Mouse (Mus musculus) embryo, embryonic 11 days (tissue): Measurements from ENCODE around the gene Rpusd3.

Source experiments
- DNase-seq: peaks from one replicate; pipeline ENCODE4 v3.0.0-alpha.2; 2015

Rpusd3 gene

DNA sequence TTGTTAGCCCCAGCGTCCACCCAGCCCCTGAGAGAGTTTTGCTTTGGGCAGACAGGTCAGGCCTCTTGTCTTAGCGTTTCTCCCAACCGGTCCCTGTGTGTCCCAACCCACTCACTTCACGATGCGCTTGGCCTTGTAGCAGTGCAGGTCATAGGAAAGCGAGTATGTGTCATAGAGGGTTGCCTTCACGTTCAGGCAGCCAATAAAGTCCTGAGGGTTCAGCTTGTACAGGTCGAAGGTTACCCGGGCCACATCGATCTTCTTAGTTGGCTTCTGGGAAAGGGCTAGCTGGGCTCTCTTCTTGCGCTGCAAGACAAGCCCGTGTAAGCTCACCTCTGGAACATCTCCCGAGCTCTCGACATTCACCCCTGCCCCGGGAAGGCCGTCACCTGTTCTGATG is 8.9 kb upstream of the Rpusd3 start:
- DNase-seq = no peak

DNA sequence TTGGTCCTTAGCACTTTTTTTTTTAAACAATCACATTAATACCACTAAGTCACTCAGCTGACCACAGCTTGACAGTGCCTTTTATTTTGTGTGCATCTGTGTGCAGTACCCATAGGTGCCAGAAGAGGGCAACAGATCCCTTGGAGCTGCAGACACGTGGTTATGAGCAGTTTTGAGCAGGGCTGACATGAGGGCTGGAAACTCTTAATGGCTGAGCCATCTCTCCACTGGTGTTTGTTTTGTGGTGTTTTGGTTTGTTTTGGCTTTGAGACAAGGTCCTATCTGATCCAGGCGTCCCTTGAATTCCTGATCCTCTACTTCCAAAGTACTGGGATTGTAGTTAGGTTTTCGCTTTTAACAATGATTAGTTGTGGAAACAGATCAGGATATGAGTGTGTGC is 8.3 kb upstream of the Rpusd3 start:
- peak; percentile 49 for DNase-seq

DNA sequence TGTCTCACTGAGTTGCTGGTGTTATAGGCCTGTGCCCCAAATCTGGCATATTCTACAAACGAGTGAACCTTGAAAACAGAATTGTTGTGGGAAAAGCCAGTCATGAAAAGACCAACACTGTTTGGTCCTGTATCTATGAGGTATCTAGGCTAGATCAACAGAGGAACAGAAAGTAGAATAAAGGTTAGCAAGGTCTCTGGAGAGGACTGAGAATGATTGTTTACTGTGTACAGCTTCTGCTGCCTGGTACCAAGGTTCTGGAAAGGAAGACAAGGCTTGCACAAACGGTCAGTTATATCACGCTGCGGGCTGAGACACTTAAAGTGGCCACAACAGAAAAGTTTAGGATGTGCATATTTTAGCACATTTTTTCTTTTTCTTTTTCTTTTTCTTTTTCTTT is 7.6 kb upstream of the Rpusd3 start:
- DNase-seq = no peak

DNA sequence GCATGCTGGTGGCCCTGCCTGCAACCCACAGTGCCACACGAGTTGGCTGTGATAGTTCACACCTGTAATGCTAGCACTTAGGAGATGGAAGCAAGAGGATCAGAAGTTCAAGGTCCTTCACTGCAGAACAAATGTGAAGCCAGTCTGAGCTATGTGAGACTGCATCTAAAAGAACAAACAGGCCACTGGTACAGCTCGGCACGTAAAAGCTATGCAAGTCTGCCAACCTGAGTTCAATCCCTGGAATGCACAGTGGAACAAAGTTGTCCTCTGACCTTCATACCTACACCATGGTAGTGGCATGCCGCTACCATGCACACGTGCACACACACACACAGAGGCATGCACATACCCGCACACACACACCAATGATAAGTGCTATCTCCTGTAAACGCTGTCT is 5.0 kb upstream of the Rpusd3 start:
- DNase-seq = no peak

DNA sequence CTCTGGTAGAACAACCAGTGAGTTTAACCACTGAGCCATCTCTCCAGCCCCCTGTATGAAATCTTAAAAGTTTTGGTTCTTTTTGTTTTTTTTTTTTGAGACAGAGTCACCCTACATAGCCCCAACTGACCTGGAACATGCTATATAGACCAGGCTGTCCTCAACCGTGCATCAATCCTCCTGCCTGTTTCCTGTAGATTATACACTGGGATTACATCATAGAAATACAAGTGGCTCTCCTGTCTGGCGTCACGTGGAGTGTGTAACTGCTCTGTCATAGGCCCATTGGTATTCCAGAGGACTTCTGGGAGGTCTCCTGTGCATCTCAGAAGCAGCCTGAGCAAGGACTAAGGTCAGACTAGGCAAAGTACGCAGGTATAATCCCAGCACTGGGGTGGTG is 3.9 kb upstream of the Rpusd3 start:
- no peak for DNase-seq

DNA sequence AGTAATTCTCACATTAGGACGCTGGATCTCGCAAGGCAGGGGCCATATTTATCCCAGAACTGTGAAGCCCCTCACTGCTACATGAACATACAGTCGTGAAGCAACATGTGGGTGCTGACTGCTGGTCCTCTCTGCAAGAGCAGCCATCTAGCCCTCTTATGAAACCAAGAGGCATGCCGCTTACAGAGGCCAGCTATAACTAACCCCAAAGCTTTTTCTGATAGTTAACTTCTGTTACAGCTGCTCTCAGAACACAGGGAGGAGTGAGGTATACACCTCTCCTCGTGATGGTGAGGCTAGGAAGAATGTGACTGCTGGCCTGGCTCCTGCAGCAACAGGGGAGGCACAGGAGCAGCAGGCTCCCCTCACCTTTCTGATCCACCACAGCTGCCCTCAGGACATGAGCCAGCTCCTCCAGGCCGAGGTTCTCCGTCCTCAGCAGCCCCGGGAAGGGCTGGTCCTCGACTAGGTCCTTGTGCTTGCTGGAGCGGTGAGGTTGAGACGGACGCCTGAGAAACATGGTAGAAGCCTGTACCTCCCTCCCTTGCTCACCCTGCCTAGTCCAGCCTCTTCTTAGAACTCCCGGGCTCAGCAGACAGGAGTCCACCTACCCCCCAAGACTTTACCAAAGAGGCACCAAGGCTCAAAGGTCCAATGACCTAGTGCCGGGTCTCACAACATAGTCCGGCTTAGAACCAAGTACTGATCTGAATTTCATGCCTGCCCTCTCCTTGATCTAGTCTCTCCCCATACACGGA is 520 bp downstream of the Rpusd3 start:
- peak; percentile 17 for DNase-seq

DNA sequence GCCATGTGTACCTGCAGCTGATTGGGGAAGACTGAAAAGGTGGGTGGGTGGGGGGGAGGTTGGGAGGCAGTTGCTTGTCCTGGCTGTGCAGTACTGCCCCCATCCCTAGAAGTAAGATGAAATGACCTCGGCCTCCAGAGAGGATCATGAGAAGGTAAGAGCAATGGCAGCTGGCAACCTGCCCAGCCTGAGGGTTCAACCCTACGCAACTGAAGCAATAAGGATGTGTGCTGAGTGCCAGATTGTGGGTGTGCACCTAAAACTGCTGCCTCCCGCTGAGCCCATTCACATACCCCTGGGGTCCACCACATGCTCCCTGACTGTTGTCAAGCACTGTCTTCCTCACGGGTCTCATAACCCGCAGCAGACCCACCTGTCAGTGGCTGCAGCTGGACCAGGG is 2.7 kb downstream of the Rpusd3 start:
- no peak for DNase-seq

DNA sequence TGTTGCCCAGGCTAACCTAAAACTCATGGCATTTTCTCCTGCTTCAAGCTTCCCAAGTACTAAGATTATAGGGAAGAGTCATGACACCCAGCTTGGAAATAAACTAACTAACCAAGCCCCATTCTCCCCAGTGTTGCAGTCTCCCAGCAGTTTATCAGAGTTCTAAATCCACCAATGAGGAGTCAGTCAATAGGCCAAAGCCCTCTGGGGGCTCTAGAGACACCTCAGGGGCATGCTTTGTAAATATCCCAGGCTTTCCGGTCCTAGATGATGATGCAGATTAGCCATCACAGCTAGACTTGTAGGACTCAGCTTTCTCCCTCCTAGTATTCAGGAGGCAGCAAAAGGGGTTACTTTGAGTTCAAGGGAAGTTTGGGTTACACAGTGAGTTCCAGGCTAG is 9.1 kb downstream of the Rpusd3 start:
- no peak for DNase-seq

DNA sequence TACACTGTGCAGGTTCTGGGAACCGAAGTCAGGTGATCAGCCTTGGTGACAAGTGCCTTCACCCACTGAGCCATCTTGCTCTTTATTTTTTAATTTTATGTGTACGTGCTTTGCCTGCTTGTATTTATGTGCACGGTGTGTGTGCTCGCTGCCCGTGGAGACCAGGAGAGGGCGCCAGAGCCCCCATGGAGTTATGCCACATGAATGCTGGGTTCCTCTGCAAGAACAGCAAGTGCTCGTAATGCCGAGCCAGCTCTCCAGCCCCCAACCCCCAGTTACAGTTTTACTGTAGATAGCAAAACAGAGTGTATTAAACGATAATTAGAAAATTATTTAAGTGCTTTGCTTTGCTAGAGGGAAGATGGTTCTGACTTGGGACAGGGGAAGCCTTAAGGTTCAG is 12.5 kb downstream of the Rpusd3 start:
- peak; percentile 14 for DNase-seq

DNA sequence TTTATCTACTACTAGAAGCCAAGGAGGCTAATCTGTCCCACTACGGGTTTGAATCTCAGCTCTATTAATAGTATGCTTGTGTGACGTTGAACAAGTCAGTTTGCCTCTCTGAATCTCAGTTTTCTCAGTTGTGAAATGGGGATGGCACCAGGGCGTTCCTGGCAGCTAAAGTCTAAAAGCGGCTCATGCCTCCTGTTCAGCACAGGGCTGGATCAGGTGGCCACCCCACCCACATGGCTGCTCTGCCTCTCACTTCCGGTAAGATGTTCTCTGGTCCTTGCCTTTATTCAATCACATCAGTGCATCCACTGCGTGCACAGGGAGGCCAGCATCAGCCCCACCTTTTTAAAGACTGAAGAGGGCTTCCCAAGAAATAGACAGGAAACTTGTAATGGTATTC is 13.7 kb downstream of the Rpusd3 start:
- DNase-seq = no peak

DNA sequence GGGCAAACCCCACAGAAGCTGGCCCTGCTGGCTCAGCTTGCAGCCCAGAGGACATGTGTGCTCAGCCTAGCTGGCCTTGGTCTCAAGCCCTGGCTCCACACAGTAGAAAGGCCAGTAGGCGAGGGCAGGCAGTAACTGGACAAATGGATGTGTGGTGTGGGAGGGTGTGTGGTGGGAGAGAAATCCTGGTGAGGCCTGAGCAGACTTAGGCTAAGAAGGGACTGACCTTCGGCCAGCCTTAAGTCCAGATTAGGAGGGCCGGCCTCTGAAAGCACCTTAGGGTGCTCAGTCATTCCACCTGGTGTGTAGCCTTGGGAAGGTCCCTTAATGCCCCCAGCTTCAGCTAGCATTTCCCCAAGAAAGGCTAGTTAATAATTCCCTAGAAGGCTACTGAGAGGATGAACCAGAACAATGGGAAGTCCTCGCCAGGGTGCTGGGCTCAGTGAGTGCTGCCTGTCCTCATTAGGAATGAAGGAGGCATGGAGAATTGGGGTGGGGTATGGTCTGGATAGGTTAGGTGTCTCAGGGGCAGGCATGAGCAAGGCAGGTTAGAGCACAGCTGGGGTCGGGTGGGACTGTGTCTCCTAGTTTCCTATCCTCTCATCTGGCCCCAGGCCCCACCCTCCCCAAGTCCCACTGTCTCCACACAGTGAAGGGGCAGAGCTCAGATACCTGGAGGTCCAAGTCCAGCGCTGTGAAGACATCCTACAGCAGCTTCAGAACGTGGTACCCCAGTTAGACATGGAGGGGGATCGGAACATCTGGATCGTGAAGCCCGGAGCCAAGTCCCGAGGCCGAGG is 14.3 kb downstream of the Rpusd3 start:
- no peak for DNase-seq

DNA sequence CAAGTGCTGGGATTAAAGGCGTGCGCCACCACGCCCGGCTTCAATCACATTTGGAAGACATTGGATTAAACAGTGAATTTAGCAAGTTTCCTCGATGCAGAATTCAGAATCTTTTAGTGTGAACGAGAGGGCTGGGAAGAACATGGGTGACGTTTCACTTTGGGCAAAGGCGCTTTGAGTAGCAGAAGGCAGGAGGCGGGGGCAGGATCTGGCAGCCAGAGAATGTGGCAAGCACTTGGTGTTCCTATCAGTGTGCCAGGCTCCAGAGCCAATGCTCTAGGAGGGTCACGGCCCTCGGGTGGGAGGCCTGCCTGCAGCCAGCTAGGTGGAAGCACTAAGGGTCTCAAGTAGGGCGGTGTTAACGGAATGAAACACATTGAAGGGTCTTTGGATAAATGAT is 17.0 kb downstream of the Rpusd3 start:
- no peak for DNase-seq

DNA sequence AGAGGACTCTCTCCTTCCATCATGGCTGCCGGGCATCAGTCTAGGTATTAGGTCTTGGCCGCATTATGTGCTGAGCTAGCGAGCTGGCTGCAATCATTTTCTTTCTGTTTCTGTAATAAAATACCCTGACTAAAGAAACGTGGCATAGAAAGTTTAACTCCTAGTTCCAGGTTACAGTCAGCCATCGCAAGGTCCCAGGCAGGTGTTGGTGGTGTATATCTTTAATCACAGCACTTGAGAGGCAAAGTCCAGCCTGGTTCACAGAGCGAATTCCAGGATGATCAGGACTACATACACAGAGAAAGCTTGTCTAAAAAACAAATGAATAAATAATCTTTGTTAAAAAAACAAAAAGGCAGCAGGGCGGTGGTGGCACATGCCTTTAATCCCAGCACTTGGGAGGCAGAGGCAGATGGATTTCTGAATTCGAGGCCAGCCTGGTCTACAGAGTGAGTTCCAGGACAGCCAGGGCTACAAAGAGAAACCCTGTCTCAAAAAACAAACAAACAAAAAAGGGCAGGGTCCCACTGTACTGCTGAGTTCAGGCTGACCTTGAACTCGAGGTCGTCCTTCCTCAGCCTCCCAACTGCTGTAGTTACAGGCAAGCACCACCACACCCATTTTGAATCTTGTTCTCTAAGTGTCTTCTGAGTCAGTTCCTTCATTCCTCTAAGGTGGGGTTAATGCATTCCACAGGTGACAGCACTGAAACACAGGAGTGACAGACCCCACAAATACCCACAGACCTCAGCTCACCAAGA is 22.7 kb downstream of the Rpusd3 start:
- no peak for DNase-seq

DNA sequence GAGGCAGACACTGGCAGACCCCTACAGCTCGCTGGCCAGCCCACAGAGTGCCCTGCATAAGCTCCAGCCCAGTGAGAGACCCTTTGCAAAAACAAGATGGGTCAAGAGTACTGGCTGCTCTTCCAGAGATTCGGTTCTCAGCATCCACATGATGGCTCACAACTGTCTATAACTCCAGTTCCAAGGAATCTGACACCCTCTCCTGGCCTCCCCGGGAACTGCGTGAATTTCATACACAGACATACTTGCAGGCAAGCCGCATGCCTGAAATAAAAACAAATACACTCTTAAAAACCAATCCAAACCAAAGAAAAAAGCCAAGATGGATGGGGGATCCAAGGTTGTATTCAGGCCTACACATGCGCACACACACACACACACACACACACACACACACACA is 23.6 kb downstream of the Rpusd3 start:
- DNase-seq = no peak

DNA sequence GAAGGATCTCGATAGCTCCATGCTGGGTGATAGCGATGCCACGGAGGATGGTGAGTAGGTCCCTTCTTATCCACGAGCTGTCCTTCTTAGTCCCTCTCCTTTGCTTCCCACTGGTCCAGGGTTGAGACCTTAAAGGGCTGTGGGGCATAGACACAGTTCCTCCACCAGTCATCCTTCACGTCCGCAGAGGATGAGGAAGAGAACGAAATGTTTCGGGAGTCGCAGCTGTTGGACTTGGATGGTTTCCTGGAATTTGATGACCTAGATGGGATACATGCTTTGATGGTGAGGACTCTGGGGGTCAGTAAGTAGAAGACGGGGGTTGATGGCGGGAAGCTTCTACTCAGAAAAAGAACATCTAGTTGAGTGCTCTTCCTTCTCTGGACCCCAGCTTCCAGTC is 24.3 kb downstream of the Rpusd3 start:
- DNase-seq = no peak

DNA sequence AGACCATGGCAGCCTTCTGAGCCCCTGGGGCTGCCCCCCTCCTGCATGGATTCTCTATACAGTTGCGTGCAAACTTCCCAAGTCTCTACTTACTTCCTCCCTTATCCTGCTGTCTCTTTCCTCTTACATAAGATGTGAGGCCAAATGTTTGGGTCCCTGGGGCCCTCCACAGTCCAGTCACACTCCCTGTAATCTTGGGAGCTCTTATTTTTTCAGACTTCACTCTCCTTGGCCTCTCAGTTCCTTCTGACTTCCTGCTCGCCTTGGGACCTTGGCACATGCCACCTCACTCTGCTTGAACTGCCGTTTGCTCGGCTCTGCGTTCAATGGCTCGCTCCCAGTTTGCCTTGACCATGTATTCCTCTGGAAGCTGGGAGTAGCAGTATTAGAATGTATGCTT is 25.2 kb downstream of the Rpusd3 start:
- no peak for DNase-seq

DNA sequence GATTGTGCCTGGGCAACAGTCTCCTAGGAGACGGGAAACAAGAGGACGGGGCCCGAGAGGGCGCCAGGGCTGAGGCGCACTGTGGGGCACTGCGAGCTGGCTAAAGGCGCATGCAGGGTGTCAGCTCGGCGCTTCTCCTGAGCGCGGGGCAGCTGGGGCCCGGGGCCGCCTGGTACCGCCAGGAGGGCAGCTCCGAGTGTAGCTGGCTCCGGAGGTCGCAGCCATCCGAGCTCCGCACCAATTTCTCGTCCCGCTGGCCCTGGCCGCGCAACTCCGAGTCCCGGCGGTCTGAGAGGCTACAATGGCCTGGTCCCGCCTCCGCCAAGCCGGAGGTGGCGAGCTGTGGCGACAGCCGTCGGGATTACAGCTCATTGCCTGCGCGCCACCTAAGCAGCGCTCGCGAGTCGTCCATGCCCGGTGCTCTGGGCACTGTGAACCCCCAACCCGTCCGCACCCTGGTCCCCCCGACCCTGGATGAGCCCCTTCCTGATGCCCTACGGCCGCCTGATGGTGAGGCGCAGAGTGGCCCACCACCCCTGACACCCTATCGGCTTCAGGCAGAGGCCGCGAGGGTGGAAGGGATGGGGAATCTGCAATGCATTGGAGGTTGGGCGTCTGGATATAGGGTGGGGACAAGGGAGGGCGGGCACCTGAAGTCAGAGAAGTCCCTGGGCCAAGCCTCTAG is 26.6 kb downstream of the Rpusd3 start:
- DNase-seq = peak; percentile 84

DNA sequence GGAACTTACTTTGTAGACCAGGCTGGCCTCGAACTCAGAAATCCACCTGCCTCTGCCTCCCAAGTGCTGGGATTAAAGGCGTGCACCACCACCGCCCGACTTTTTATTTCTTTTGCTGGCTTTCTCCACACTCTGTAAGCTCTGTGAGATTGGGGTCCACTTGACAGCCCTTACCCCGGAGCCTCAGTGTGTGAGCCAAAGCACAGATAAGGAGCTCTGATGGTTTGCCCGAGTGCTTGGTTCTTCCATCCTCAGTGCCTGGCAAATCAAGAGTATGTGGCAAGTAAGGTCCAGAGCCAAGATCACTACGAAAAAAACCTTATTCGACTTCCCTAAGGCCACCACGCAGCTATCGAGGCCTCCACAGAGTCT is 27.1 kb downstream of the Rpusd3 start:
- DNase-seq = no peak

DNA sequence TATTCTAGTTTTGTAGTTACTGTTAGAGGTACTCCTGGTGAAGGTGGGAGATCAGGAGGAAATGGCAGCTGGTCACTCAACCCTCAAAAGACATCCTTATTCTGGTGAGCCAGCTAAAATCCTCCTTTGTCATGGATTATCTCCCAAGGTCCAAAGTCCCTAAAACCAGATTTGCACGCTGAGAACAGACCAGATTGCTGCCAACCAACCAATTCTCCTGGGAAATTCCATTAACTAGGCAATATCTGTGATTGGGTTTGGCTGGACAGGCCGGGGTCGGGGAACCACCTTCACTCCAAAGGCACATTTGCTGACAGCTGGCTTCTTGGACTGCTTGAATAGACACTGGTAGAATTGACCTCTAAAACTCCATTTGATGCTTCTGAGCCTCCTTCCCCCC is 28.4 kb downstream of the Rpusd3 start:
- no peak for DNase-seq

DNA sequence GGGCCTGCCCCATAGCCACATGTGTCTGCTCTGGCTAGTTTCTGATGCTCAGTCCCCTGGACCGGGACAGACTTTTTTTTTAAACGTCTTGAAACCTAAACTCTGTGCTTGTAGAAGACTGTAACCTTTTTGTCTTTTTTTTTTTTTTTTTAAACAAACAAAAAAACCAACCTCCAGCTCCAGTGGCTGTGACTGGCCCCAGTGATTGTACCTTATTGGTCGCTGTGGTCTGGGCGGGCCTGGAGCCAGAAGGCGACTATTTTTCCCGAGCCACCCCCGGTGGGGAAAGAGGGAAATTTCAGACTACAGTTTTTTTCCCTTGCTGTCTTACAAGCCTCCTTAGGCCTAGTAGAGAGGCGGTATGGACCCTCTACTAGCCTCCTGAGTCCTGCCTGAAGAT is 30.2 kb downstream of the Rpusd3 start, which contains the start of gene Ttll3:
Gene Ttll3 (plus strand): TSS at position 301 of the 400 bp plus-strand sequence.
- no peak for DNase-seq

DNA sequence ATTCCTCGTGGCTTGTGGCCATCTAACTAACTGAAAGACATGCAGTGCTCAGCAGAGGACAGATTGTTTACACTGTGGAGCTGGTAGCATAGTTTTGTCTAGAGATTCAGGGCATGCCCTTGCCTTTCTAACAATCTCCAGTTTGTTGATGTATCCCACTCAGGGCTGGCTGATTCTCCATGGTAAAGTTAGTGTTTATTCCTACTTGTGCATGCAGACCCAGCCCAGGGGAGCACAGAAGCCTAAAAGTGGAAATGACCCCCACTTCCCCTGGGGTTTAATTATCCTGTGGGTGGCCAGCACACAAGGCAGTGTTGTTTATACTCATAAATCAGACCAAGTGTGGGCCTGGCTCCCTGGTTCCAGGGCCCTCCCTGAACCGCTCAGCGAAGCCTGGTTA is 33.1 kb downstream of the Rpusd3 start:
- DNase-seq = no peak

DNA sequence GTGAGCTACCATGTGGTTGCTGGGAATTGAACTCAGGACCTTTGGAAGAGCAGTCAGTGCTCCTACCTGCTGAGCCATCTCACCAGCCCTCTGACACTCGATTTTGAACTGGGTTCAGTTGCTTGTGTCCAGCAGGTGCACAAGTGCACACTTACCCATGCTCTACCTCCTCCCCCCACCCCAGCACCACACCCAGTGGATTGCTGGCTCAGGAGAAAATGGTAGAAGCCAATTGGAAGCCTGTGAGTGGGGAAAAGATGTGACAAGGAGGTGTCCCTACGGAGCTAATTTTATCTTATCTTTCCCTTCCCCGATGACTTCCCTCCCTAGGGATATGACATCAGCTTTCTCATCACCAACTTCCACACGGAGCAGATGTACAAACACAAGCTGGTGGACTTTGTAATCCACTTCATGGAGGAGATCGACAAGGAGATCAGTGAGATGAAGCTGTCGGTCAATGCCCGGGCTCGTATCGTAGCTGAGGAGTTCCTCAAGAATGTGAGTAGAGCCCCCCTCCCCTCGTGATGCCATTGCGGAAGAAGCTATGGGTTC is 33.9 kb downstream of the Rpusd3 start:
- DNase-seq = no peak

DNA sequence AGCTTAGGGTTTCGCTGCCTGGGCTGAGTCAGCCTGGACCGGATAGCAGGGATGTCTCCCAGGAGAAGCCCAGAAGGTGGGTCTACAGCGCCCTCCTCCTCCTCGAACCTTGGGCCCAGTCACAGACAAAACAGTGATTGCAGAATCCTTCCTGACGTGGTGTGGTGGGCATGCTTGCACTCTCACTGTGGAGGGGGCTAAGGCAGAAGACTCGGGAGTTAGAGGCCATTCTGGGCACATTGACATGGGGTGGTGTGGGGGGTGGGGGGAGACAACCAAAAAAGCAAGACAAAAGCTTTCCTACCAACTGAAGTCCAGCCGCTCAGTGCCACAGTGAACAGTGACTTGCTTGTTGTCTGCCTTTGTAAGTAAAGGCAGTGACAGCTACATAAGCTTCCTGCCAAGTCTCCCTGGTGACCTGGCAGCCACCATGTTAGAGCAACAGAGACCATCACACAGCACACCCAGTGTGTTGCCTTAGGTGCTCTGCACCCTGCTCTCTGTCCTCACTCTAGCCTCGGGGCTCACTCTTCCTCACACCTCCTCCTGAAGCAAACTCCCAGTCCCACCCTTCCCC is 34.7 kb downstream of the Rpusd3 start:
- DNase-seq = no peak
